Mouse (Mus musculus): ENCODE results near the gene Cbx1. TPM values are rescaled to one million over a fixed set of nuclear protein-coding genes. Genes with fewer than 3 reads are reported as not detected.
A peak's percentile ranks its signal among the peaks of the same experiment; 100 is the strongest.

Cbx1 gene
- total and polyA plus RNA-seq, 2 experiments from 2014 or later, result 55.6 to 57.0 TPM

DNA sequence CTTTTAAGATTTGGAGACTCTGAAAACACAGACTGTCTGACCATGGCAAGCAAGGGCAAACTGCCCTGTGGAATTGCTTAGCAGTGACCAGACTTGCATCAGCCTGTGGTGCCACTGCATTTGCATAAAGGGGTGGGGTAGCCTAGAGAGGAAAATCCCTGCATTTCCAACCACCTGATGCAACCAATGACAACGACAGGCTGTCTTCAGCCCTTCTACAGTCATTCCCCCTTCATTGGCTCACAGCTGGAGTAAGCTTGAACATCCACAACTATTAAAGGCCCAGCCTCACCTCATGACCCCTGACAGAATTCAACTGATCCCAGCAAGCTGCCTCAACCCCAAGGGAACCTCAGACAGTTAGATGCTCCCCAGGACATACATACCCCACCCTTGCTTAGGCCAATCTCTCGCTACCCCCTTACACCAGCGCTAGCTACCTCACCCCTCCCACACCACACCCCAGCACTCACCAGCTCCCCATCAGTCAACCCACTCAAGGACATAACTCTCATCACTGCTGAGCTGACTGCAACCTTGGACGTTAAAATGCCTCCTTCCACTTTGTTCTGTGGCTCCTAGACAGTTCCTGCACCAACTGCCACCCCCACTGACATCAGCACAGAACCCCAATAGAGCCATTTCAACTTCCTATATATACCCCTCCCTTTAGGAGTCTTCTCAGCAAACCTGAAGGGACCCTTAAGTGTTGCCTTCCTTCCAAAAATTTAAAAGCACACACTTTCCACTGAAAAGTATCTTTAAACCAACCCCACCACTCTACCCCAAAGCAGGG, 33.9 kb downstream of the Cbx1 start:
- WGBS, result 44% methylated on average over 4 of the region's 4 CpGs
- peak overlapping the region; percentile 48 for H3K4me3 ChIP-seq (ENCODE audit: low read depth, low read length)
- H3K36me3 ChIP-seq (ENCODE audit: insufficient read depth), result peaks cover 57% of the 10 kb centered on the region
- H3K4me2 ChIP-seq (ENCODE audit: low read depth), result peak overlapping the region; percentile 90
- no peaks in the 10 kb centered on the region for H3K9me3 ChIP-seq (ENCODE audit: low read length)
- no peak for TF ChIP-seq CTCF (IDR thresholded peaks at IDR 0.05; ENCODE audit: low read depth)
- ATAC-seq, result no peak
- no peak overlapping the region for H3K27ac ChIP-seq (ENCODE audit: low read depth, low read length)
- no peak for DNase-seq
- no peaks in the 10 kb centered on the region for H3K27me3 ChIP-seq (ENCODE audit: insufficient read depth, low read length)
- H3K4me1 ChIP-seq (ENCODE audit: insufficient read depth), result peaks cover 15% of the 10 kb centered on the region
- peak overlapping the region; percentile 51 for H3K9ac ChIP-seq

DNA sequence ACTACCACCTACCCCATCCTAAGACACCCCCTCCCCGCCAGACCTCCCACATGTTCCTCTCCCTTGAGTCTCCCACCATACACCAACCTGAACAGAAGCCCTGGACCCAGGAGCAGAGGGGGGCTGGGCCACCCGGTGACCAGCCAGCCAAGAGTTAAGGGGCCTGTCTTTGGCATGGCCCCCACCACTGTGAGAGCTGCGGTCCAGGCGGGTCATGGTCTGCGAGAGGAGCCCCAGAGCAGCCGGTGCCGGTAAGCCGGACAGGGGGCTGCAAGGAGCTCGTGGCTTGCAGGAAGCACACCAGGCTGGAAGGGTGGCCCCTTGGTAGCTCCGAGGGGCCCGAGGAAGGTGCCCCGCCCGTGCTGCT, 34.5 kb downstream of the Cbx1 start:
- WGBS, result 8% methylated on average over 13 of the region's 13 CpGs
- Histone ChIP-seq H3K36me3 (ENCODE audit: insufficient read depth) (peaks cover 51% of the 10 kb centered on the region), H3K4me2 (ENCODE audit: low read depth) (peak overlapping the region; percentile 90), H3K4me3 (ENCODE audit: low read depth, low read length) (peak overlapping the region; percentile 48), H3K27me3 (ENCODE audit: insufficient read depth, low read length) (no peaks in the 10 kb centered on the region), H3K9ac (peak overlapping the region; percentile 51), H3K9me3 (ENCODE audit: low read length) (no peaks in the 10 kb centered on the region), H3K4me1 (ENCODE audit: insufficient read depth) (peaks cover 15% of the 10 kb centered on the region), H3K27ac (ENCODE audit: low read depth, low read length) (peak overlapping the region; percentile 69)
- no peak for TF ChIP-seq CTCF (IDR thresholded peaks at IDR 0.05; ENCODE audit: low read depth)
- ATAC-seq (peak; percentile 5; the same call in 1 of the 2 replicates), DNase-seq (no peak)

DNA sequence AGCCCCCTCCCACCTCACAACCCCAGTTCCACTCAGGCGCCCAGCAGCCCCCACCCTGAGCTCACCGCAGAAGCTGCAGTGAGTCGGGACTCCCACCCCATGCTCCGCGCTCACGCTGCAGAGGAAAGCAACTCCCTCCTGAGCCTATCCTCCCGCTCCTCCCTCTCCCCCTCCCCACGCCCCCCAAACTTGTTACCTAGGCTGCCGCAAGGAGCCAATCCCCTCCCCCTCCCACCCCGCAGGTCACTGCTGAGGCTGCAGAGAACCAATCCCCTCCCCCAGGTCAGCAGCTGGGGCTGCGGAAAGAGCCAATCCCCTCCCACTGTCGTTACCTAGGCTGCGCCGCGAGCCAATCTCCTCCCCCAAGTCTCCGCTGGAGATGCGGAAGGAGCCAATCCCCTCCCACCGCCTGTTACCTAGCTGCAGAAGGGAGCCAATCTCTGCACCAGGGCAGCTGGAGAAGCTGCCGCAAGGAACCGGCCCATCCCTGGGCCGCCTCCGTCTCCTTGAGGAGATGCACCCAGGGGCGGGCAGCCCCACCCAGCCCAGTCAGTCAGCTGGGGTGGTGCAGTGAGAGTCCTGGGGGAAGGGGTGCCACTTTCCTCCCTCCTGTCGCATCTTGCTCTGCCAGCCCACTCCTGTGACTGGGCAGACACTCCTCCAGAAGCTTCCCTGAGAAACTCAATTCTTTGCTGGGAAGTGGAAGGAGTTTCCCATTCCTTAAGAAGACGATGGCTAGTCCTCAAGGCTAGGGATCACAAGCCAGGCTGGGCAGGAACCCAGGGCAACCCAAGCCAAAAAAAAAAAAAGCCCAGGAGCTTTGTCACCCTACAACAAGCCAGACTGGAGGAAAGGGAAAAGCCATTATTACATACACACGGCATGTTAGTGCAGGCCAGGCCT, 35.2 kb downstream of the Cbx1 start:
- Histone ChIP-seq H3K9me3 (ENCODE audit: low read length) (no peaks in the 10 kb centered on the region), H3K4me2 (ENCODE audit: low read depth) (peak overlapping the region; percentile 90), H3K9ac (peak overlapping the region; percentile 51), H3K4me3 (ENCODE audit: low read depth, low read length) (peak overlapping the region; percentile 48), H3K36me3 (ENCODE audit: insufficient read depth) (peaks cover 44% of the 10 kb centered on the region), H3K27me3 (ENCODE audit: insufficient read depth, low read length) (no peaks in the 10 kb centered on the region), H3K27ac (ENCODE audit: low read depth, low read length) (peak overlapping the region; percentile 72), H3K4me1 (ENCODE audit: insufficient read depth) (peaks cover 18% of the 10 kb centered on the region)
- DNase-seq (peak; percentile 85), ATAC-seq (peak; percentile 96)
- TF ChIP-seq CTCF (IDR thresholded peaks at IDR 0.05; ENCODE audit: low read depth), result no peak
- 0% methylated on average over 19 of the region's 26 CpGs for WGBS

DNA sequence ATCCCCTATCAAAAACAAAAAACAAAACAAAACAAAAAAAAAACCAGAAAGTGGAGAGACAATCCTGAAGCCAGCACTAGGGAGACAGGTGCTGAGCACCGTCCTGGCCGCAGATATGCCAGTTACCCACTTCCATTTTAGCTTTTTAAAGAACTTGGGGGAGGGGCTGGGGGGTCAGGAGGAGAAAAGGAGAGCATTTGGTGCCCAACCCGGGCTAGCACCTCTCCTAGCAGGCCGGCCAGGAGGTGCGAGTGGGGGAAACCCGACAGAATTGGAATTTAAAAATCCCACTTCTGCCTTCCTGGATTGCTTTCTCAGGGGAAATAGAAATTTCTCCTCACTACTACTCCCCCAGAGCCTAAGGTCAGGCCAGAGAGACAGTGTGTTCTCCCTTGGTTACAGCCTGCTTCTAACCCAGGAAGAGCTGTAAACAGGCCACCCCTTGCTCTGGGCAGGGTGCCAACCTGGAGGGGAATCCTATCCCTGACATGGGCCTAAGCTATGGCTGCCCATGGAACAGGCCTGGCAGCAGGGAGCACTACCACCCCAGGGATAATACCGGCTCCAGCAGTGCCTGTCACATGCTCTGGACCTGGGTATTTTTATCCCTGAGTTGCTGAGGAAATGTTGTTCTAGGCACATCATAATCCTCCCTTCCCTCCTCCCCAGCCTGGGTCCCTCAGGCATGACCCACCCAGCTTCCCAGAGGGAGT, 36.0 kb downstream of the Cbx1 start:
- H3K4me2 ChIP-seq (ENCODE audit: low read depth), result peak overlapping the region; percentile 90
- no peaks in the 10 kb centered on the region for H3K9me3 ChIP-seq (ENCODE audit: low read length)
- peak; percentile 31 for DNase-seq
- H3K36me3 ChIP-seq (ENCODE audit: insufficient read depth), result peaks cover 36% of the 10 kb centered on the region
- H3K9ac ChIP-seq, result peak overlapping the region; percentile 28; the same call in 1 of the 2 replicates
- WGBS, result 25% methylated on average over 7 of the region's 7 CpGs
- H3K4me1 ChIP-seq (ENCODE audit: insufficient read depth), result peaks cover 18% of the 10 kb centered on the region
- no peak overlapping the region for H3K4me3 ChIP-seq (ENCODE audit: low read depth, low read length)
- peak overlapping the region; percentile 72 for H3K27ac ChIP-seq (ENCODE audit: low read depth, low read length)
- H3K27me3 ChIP-seq (ENCODE audit: insufficient read depth, low read length), result no peaks in the 10 kb centered on the region
- no peak for ATAC-seq
- TF ChIP-seq CTCF (IDR thresholded peaks at IDR 0.05; ENCODE audit: low read depth), result no peak

DNA sequence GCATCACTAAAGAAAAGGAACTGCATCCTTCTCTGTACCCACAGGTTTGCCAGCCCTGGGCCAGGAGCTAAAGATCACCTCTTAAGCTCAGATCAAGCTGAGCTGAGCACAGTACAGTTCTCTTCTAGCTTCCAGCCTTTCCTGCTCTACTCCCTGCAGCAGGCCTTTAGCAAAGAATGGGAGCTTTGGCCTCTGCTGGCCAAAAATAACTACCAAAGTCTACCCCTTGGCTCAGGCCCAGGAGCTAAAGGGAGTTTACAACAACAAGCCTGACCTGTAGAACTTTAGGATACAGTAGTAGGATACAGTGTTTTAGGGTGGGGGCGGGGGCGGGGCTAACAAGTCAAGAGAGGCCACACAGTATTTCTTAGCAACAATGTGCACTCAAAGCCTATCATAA, 37.6 kb downstream of the Cbx1 start:
- Histone ChIP-seq H3K4me1 (ENCODE audit: insufficient read depth) (peaks cover 18% of the 10 kb centered on the region), H3K27me3 (ENCODE audit: insufficient read depth, low read length) (no peaks in the 10 kb centered on the region), H3K9ac (peak overlapping the region; percentile 31; the same call in 1 of the 2 replicates), H3K9me3 (ENCODE audit: low read length) (no peaks in the 10 kb centered on the region), H3K36me3 (ENCODE audit: insufficient read depth) (peaks cover 21% of the 10 kb centered on the region), H3K4me2 (ENCODE audit: low read depth) (peak overlapping the region; percentile 26), H3K27ac (ENCODE audit: low read depth, low read length) (no peak overlapping the region), H3K4me3 (ENCODE audit: low read depth, low read length) (no peak overlapping the region)
- no peak for TF ChIP-seq CTCF (IDR thresholded peaks at IDR 0.05; ENCODE audit: low read depth)
- ATAC-seq (no peak), DNase-seq (no peak)
- WGBS, result 81% methylated on average over 2 of the region's 2 CpGs

DNA sequence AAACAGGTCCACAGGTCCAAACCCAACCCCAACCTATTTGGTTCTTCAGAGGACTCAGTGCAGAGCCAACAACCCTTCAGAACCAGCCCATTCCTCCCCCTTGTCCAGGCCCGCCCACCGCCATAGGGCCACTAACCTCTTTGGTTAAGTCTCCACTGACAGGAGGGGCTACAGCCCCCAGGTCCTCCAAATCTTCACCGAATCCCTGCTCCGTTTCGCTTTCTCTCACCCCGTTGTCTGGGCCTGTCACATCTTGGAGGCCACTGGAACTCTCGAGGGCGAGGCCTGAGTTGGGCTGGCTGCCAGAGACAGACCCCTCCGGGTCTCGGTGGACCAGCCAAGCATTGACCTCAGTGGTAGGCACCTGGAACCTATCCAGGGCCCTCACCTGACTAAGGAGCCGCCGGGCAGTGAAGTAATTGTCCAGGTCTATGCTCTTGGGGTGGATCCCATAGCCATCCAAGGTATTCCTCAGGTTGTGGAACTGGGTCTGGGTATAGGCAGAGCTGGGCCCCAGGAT, 38.2 kb downstream of the Cbx1 start:
- H3K4me2 ChIP-seq (ENCODE audit: low read depth), result 0 out of 2 replicates have a peak overlapping the region, but pooled peaks have one; percentile 26

More for the DNA sequence above, 38.2 kb downstream of the Cbx1 start:
- Histone ChIP-seq H3K4me1 (ENCODE audit: insufficient read depth) (peaks cover 18% of the 10 kb centered on the region), H3K4me3 (ENCODE audit: low read depth, low read length) (no peak overlapping the region), H3K27me3 (ENCODE audit: insufficient read depth, low read length) (no peaks in the 10 kb centered on the region), H3K36me3 (ENCODE audit: insufficient read depth) (peaks cover 15% of the 10 kb centered on the region), H3K9me3 (ENCODE audit: low read length) (no peaks in the 10 kb centered on the region), H3K27ac (ENCODE audit: low read depth, low read length) (no peak overlapping the region), H3K9ac (no peak overlapping the region)
- ATAC-seq (no peak), DNase-seq (no peak)
- WGBS, result 74% methylated on average over 12 of the region's 12 CpGs
- no peak for TF ChIP-seq CTCF (IDR thresholded peaks at IDR 0.05; ENCODE audit: low read depth)

Measured in forebrain, postnatal 0 days (tissue).